Mouse (Mus musculus) ES-E14 (cell line): ENCODE measurements at regions not wholly inside any gene's neighbourhood (a gene's known extent, or its start where the extent isn't known, plus 50 kb on each side); places are given as distances from the start of the nearest gene placed in this dataset.

Experiments used
- CHD2 ChIP-seq: IDR thresholded peaks from 2 replicates; pipeline ENCODE4 v1.6.1; 2014; ENCODE audit warnings: mild to moderate bottlenecking, low read depth, low read length, inconsistent platforms
- HCFC1 ChIP-seq: IDR thresholded peaks from 2 replicates; pipeline ENCODE4 v1.6.1; 2012; ENCODE audit warnings: low read length, inconsistent platforms, borderline replicate concordance; ENCODE audit not compliant: insufficient read depth
- MAFK ChIP-seq: IDR thresholded peaks from 2 replicates; pipeline ENCODE4 v1.6.1; 2014; ENCODE audit warnings: mild to moderate bottlenecking, low read depth, low read length, inconsistent platforms; ENCODE audit not compliant: insufficient read depth
- ZC3H11A ChIP-seq: IDR thresholded peaks from 2 replicates; pipeline ENCODE4 v1.6.1; 2012; ENCODE audit warnings: low read depth, mild to moderate bottlenecking, inconsistent platforms, low read length, borderline replicate concordance
- ZNF384 ChIP-seq: IDR thresholded peaks from 2 replicates; pipeline ENCODE4 v1.6.1; 2012; ENCODE audit warnings: low read depth, low read length, inconsistent platforms

- TF ChIP-seq MAFK (no peak), ZC3H11A (no peak), HCFC1 (no peak), CHD2 (no peak), ZNF384 (no peak)
Measured at GRCm38 (mm10) chr1:57055976-57056375, 77.5 kb upstream of the Satb2 start.
